Mouse (Mus musculus): ENCODE results near the gene Tanc1.

GRCm38 (mm10) chr2:59723311-59723710 is 111.5 kb downstream of the Tanc1 start:
- no peak for TF ChIP-seq CTCF (IDR thresholded peaks at IDR 0.05; ENCODE audit: insufficient read depth, low read depth, low read length)
- TF ChIP-seq POLR2A (IDR thresholded peaks at IDR 0.05; ENCODE audit: insufficient read depth, low read depth, low read length) = no peak
